Mouse (Mus musculus) forebrain, embryonic 13.5 days (tissue): ENCODE data around the gene St5. TPM values are rescaled to one million over a fixed set of nuclear protein-coding genes. Genes with fewer than 3 reads are reported as not detected.
A peak's percentile ranks its signal among the peaks of the same experiment; 100 is the strongest.

Source experiments
- ATAC-seq: fragments of 200-750 bp; cut with Nextera tagmentation; 2 replicates; pipeline ENCODE4 v1.8.0; 2017
- H3K27ac ChIP-seq: fragments of 300-500 bp; sonication (generic); 2 replicates; pipeline ENCODE4 v1.5.1; 2015; ENCODE audit warnings: inconsistent platforms, mild to moderate bottlenecking, moderate library complexity
- H3K27me3 ChIP-seq: fragments of 300-500 bp; sonication (generic); 2 replicates; pipeline ENCODE4 v1.6.1; 2015; ENCODE audit warnings: mild to moderate bottlenecking, inconsistent platforms
- H3K36me3 ChIP-seq: fragments of 300-500 bp; sonication (generic); 2 replicates; pipeline ENCODE4 v1.6.1; 2015; ENCODE audit warnings: mild to moderate bottlenecking, inconsistent platforms; ENCODE audit not compliant: poor library complexity, severe bottlenecking
- H3K4me1 ChIP-seq: fragments of 300-500 bp; sonication (generic); 2 replicates; pipeline ENCODE4 v1.6.1; 2015; ENCODE audit warnings: inconsistent platforms
- H3K4me2 ChIP-seq: fragments of 300-500 bp; sonication (generic); 2 replicates; pipeline ENCODE4 v1.6.1; 2015; ENCODE audit warnings: inconsistent platforms, mild to moderate bottlenecking, moderate library complexity
- H3K4me3 ChIP-seq: fragments of 300-500 bp; sonication (generic); 2 replicates; pipeline ENCODE4 v1.5.1; 2015; ENCODE audit warnings: mild to moderate bottlenecking, inconsistent platforms
- H3K9ac ChIP-seq: fragments of 300-500 bp; sonication (generic); 2 replicates; pipeline ENCODE4 v1.6.1; 2015; ENCODE audit warnings: mild to moderate bottlenecking, inconsistent platforms
- H3K9me3 ChIP-seq: fragments of 300-500 bp; sonication (generic); replicated peaks from 2 replicates; pipeline ENCODE4 v1.6.1; 2016; ENCODE audit warnings: inconsistent platforms
- WGBS: fragments of 180-500 bp; shearing (Covaris S2); methylation state at CpG from one replicate; pipeline ENCODE4 v1.1.7; 2015; 5-methylcytosine and 5-hydroxymethylcytosine counted together
- polyA plus RNA-seq: library from polyadenylated mRNA; unstranded; fragments of >200 nt; fragmentation: Nextera tagmentation; extraction: Ambion mirVana; gene quantifications from 2 replicates; pipeline ENCODE4 v1.2.1, GENCODE M21; 2015

St5 gene
- polyA plus RNA-seq, 1 experiment from 2014 or later = 12.0 TPM

- Histone ChIP-seq H3K4me2 (no peak overlapping the region), H3K9ac (no peak overlapping the region), H3K36me3 (no peaks in the 10 kb centered on the region), H3K4me3 (no peak overlapping the region), H3K27me3 (no peaks in the 10 kb centered on the region), H3K27ac (no peak overlapping the region), H3K4me1 (no peaks in the 10 kb centered on the region), H3K9me3 (no peaks in the 10 kb centered on the region)
- 96% methylated on average over 2 of the region's 2 CpGs for WGBS
- ATAC-seq = no peak
Measured at GRCm38 (mm10) chr7:109722618-109723017, 19.2 kb upstream of the St5 start.

DNA sequence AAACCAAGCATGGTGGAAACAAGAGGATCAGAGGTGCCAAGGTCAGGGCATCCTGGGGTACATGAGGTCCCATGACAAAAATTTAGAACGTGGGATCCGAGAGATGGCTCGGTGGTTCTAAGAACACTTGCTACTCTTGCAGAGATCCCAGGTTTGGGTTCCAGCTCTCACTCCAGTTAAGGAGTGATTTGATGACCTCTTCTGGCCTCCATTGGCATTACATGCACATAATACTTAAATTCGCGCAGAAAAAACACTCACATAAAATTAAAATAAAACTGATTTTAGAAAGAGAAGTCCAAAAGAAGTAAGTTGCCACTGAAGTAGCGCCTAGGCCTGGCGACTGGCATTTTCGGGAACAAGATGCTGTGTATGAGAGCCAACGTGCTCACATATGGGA is 15.9 kb upstream of the St5 start:
- no peaks in the 10 kb centered on the region for H3K4me1 ChIP-seq
- no peaks in the 10 kb centered on the region for H3K36me3 ChIP-seq
- no peaks in the 10 kb centered on the region for H3K27me3 ChIP-seq
- no peaks in the 10 kb centered on the region for H3K9me3 ChIP-seq
- H3K4me3 ChIP-seq = no peak overlapping the region
- H3K4me2 ChIP-seq = no peak overlapping the region
- ATAC-seq = no peak
- H3K9ac ChIP-seq = no peak overlapping the region
- H3K27ac ChIP-seq = no peak overlapping the region
- 65% methylated on average over 9 of the region's 9 CpGs for WGBS

DNA sequence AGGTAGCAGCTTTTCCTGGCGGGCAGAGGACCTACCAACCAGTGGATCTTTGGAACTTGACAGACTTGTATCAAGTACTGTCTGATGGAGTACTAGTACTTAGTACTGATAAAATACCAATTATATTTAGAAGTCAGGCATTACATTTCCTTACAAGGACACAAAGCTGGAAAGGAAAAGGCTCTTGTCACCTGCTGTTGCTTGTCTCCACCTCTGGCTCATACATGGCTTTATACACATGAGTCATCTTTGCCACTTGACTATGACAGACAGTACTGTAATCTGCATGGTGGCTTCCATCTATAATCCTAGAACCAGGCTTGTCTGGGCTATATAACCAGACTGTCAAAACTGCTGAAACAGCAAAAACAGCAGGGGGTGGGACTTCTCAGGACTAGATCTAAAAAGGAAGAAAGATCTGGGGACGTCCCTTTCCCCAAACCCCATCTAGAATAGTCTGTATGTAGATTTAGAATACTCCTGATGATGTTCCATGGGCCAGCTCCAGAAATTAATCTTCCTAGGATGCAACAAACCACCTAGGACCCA is 10.1 kb upstream of the St5 start:
- Histone ChIP-seq H3K9ac (no peak overlapping the region), H3K4me2 (no peak overlapping the region), H3K36me3 (peaks cover 36% of the 10 kb centered on the region), H3K9me3 (no peaks in the 10 kb centered on the region), H3K27me3 (no peaks in the 10 kb centered on the region), H3K4me1 (no peaks in the 10 kb centered on the region), H3K27ac (no peak overlapping the region), H3K4me3 (no peak overlapping the region)
- WGBS = 86% methylated on average over 2 of the region's 2 CpGs
- ATAC-seq = no peak

GRCm38 (mm10) chr7:109712198-109712597 is 8.8 kb upstream of the St5 start:
- H3K36me3 ChIP-seq = peaks cover 43% of the 10 kb centered on the region
- no peak overlapping the region for H3K27ac ChIP-seq
- H3K27me3 ChIP-seq = no peaks in the 10 kb centered on the region
- H3K4me3 ChIP-seq = no peak overlapping the region
- no peaks in the 10 kb centered on the region for H3K4me1 ChIP-seq
- H3K9me3 ChIP-seq = no peaks in the 10 kb centered on the region
- ATAC-seq = no peak
- H3K4me2 ChIP-seq = no peak overlapping the region
- no peak overlapping the region for H3K9ac ChIP-seq
- 92% methylated on average over 7 of the region's 7 CpGs for WGBS

GRCm38 (mm10) chr7:109710069-109710468 is 6.7 kb upstream of the St5 start:
- no peaks in the 10 kb centered on the region for H3K9me3 ChIP-seq
- H3K36me3 ChIP-seq = peaks cover 43% of the 10 kb centered on the region
- no peaks in the 10 kb centered on the region for H3K4me1 ChIP-seq
- no peak overlapping the region for H3K9ac ChIP-seq
- H3K27ac ChIP-seq = no peak overlapping the region
- no peak overlapping the region for H3K4me3 ChIP-seq
- H3K27me3 ChIP-seq = no peaks in the 10 kb centered on the region
- 92% methylated on average over 1 of the region's 1 CpGs for WGBS
- no peak for ATAC-seq
- H3K4me2 ChIP-seq = no peak overlapping the region

DNA sequence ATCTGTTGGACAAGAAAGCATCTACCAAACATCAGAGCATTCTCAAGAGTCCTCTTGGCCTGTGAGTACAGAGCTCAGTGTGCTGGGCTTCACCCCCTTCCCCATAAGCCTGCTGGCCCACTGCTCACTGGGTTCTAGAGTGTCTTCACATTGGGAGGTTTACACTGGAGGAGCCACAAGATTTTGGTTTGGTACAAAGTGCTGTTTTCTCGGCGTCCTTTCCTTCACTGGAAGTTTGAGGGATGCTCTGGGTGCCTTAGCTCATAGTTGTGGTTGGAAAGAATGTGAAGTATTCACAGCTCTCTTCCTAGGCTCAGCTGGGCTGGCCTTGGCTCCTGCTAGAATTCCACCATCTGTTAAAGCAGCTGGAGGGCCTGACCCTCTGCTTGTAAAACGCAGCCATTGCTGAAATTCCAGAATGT is 5.6 kb upstream of the St5 start:
- 86% methylated on average over 3 of the region's 3 CpGs for WGBS
- 0 out of 2 replicates have a peak, but pooled peaks cover 5% of the 10 kb centered on the region for H3K4me1 ChIP-seq
- H3K4me3 ChIP-seq = no peak overlapping the region
- peaks cover 43% of the 10 kb centered on the region for H3K36me3 ChIP-seq
- H3K27me3 ChIP-seq = no peaks in the 10 kb centered on the region
- H3K27ac ChIP-seq = no peak overlapping the region
- no peak for ATAC-seq
- no peak overlapping the region for H3K4me2 ChIP-seq
- H3K9ac ChIP-seq = no peak overlapping the region
- H3K9me3 ChIP-seq = no peaks in the 10 kb centered on the region

DNA sequence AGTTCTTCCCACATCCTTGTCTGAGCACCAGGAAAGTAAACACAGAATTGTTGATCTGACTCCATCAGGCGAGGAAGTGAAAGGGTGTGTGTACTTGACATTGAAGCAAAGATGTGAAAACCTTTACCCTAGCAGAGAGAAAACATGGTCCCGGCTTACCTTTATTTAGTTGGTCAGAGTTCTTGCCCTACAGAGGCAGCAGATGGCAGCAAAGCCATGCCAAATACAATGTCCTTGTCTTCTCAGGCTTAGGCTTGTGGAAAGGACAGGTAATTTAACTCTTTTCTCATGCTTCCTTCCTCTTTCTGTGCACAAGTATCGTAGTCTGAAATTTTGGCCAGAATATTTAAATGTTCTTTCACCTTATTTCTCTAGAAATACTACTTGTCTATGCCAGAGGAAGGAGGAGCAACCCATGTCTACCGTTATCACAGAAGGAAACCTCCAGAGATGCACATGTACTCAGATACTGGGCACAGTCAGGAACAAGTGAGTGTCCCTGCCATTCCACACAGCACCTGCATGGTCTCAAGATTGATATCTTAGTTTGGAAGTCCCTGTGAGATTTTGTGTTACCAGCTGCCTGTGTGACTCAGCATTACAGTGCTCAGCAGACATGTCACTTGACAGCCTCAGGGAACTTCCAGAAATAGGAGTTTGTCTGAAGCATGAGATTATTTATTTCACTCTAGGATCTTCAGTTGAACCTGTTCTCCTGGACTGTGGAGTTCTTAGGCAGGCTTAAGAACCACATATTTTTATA is 3.8 kb upstream of the St5 start:
- Histone ChIP-seq H3K9ac (no peak overlapping the region), H3K9me3 (no peaks in the 10 kb centered on the region), H3K4me1 (peaks cover 9% of the 10 kb centered on the region; the same call in 1 of the 2 replicates), H3K36me3 (peaks cover 34% of the 10 kb centered on the region), H3K4me2 (no peak overlapping the region), H3K4me3 (no peak overlapping the region), H3K27me3 (no peaks in the 10 kb centered on the region), H3K27ac (no peak overlapping the region)
- WGBS = 64% methylated on average over 4 of the region's 4 CpGs
- no peak for ATAC-seq

- Histone ChIP-seq H3K36me3 (peaks cover 13% of the 10 kb centered on the region), H3K27ac (no peak overlapping the region), H3K4me3 (peak overlapping the region; percentile 57), H3K27me3 (no peaks in the 10 kb centered on the region), H3K9ac (0 out of 2 replicates have a peak overlapping the region, but pooled peaks have one; percentile 73), H3K4me1 (peaks cover 9% of the 10 kb centered on the region; the same call in 1 of the 2 replicates), H3K9me3 (no peaks in the 10 kb centered on the region), H3K4me2 (peak overlapping the region; percentile 75)
- no peak for ATAC-seq
- 70% methylated on average over 3 of the region's 3 CpGs for WGBS
Measured at GRCm38 (mm10) chr7:109704461-109704860, 1.1 kb upstream of the St5 start.

GRCm38 (mm10) chr7:109704016-109704377 is 592 bp upstream of the St5 start:
- peak overlapping the region; percentile 75 for H3K4me2 ChIP-seq
- H3K27ac ChIP-seq = no peak overlapping the region
- peaks cover 9% of the 10 kb centered on the region; the same call in 1 of the 2 replicates for H3K4me1 ChIP-seq
- 4% methylated on average over 17 of the region's 17 CpGs for WGBS
- H3K9me3 ChIP-seq = no peaks in the 10 kb centered on the region
- H3K27me3 ChIP-seq = no peaks in the 10 kb centered on the region
- peak overlapping the region; percentile 73 for H3K9ac ChIP-seq
- no peak for ATAC-seq
- H3K4me3 ChIP-seq = peak overlapping the region; percentile 57
- H3K36me3 ChIP-seq = peaks cover 10% of the 10 kb centered on the region

DNA sequence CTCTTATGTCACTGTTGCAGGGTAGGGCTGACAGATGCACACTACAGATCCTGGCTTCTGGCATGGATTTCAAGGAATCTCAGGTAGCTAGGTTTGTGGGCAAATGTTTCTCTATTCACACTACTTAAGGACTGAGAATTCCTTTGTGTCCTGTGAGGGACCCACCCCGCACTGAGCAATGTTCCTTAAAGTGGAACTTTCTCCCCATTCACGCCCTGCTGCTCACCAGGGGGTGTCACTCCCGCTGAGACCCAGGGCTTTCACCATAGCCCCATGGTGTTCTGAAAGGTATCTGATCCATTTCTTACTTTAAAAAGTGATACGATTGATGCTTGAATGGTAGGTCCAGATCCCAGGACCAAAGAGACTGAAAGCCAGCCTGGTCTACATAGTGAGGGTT is 684 bp downstream of the St5 start:
- H3K4me3 ChIP-seq = no peak overlapping the region
- peaks cover 9% of the 10 kb centered on the region; the same call in 1 of the 2 replicates for H3K4me1 ChIP-seq
- no peak overlapping the region for H3K9ac ChIP-seq
- no peak for ATAC-seq
- 0 out of 2 replicates have a peak, but pooled peaks cover 3% of the 10 kb centered on the region for H3K36me3 ChIP-seq
- 37% methylated on average over 4 of the region's 4 CpGs for WGBS
- no peaks in the 10 kb centered on the region for H3K27me3 ChIP-seq
- no peaks in the 10 kb centered on the region for H3K9me3 ChIP-seq
- H3K4me2 ChIP-seq = peak overlapping the region; percentile 75
- no peak overlapping the region for H3K27ac ChIP-seq

DNA sequence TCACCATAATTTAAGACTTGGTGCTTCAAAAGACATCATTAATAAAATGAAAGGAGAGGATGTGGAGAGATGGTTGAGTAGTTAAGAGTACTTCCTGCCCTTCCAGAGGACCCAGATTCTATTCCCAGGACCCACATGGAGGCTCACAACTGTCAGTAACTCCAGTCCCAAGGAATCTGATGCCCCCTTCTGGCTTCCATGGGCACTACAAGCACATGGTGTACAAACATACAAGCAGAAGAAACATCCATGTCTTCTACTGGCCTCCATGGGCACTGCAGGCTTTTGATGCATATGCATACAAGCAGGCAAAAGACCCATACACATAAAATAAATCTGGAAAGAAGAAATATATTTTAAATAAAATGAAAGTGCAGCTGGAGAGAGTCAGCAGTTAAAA is 3.2 kb downstream of the St5 start:
- Histone ChIP-seq H3K27ac (no peak overlapping the region), H3K4me2 (no peak overlapping the region), H3K9me3 (no peaks in the 10 kb centered on the region), H3K9ac (no peak overlapping the region), H3K36me3 (no peaks in the 10 kb centered on the region), H3K4me3 (no peak overlapping the region), H3K27me3 (no peaks in the 10 kb centered on the region), H3K4me1 (peaks cover 9% of the 10 kb centered on the region; the same call in 1 of the 2 replicates)
- ATAC-seq = no peak

DNA sequence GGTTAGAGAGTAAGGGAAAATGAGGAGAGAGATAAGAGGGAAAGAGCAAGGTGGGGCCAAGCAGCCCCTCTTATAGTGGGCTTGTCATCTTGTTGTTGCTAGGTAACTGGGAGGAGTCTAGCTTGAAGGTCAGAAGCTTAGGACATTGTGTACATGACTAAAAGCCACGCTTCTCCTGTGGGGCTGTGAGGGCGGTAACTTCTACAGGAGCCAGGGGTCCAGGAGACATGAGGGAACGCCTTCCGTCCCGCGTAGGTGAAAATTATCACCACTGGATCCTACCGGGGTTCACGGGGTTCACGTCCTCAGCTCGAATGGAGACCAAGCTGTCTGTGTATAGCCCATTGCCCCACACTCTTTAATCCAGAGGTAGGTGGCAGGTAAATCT is 8.1 kb downstream of the St5 start:
- Histone ChIP-seq H3K36me3 (no peaks in the 10 kb centered on the region), H3K9ac (no peak overlapping the region), H3K4me3 (no peak overlapping the region), H3K4me2 (no peak overlapping the region), H3K4me1 (no peaks in the 10 kb centered on the region), H3K27me3 (no peaks in the 10 kb centered on the region), H3K9me3 (no peaks in the 10 kb centered on the region), H3K27ac (no peak overlapping the region)
- WGBS = 92% methylated on average over 10 of the region's 10 CpGs
- ATAC-seq = no peak
